Mouse (Mus musculus): ENCODE results near the gene S100g. TPM values are rescaled to one million over a fixed set of nuclear protein-coding genes. Genes with fewer than 3 reads are reported as not detected.
A peak's percentile ranks its signal among the peaks of the same experiment; 100 is the strongest.

Gene S100g
- not detected in 2 replicates for polyA plus RNA-seq (2012; rRNA removed)

DNA sequence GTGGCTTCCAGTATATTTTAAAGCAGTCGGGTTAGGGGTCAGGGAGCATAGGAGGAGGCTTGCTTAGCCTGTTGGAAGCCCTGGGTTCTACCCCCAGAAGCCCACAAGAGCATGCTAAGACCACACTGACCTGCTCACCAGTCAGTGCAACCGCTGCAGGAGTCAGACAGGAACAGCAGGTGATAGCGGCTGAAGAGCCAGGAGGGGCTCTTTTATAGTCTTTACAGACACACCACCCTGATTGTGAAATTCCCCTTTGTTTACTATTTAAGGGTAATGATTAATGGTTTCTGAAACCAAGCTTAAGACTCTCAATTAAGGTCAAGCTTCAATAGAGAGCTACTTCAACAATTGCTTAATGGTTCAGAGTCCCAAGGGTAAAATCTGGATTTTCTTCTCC is at the start of gene S100g:
S100g (minus strand) TSS at position 217 of the 400 bp plus-strand sequence.
- TF ChIP-seq POLR2A (IDR thresholded peaks at IDR 0.05; ENCODE audit: extremely low read depth, insufficient read depth, low read length) = no peak
- TF ChIP-seq CTCF (IDR thresholded peaks at IDR 0.05; ENCODE audit: extremely low read depth, insufficient read depth, low read length) = no peak

DNA sequence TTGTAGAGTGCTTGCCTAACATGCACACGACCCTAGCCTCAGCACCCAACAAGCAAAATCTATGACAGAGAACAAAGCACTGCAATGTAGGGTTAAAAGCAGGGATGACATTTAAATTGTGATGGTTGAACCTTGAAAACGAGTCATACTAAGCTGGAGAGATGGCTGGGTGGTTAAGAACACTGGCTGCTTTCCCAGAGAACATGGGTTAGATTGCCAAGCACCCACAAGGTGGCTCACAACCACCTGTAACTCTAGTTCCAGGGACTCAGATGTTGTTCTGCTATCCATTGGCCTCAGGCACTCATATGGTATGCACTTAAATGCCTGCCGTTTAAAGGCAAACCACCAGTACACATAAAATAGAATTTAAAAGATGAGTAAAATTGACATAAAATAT is 27.7 kb upstream of the S100g start:
- no peak overlapping the region for H3K27ac ChIP-seq (ENCODE audit: insufficient read depth, low read length)
- no peak overlapping the region for H3K4me3 ChIP-seq (ENCODE audit: insufficient read depth, low read length)
- TF ChIP-seq CTCF (IDR thresholded peaks at IDR 0.05; ENCODE audit: extremely low read depth, insufficient read depth, low read length) (no peak), POLR2A (IDR thresholded peaks at IDR 0.05; ENCODE audit: extremely low read depth, insufficient read depth, low read length) (no peak)
- H3K4me1 ChIP-seq (ENCODE audit: control insufficient read depth, insufficient read depth, low read length) = no peaks in the 10 kb centered on the region

More for the DNA sequence above, at the start of gene S100g:
- Histone ChIP-seq H3K4me3 (ENCODE audit: insufficient read depth, low read length) (no peak within 1 kb of the TSS), H3K27ac (ENCODE audit: insufficient read depth, low read length) (no peak within 1 kb of the TSS), H3K4me1 (ENCODE audit: control insufficient read depth, insufficient read depth, low read length) (no peaks in the 10 kb centered on the region)

DNA sequence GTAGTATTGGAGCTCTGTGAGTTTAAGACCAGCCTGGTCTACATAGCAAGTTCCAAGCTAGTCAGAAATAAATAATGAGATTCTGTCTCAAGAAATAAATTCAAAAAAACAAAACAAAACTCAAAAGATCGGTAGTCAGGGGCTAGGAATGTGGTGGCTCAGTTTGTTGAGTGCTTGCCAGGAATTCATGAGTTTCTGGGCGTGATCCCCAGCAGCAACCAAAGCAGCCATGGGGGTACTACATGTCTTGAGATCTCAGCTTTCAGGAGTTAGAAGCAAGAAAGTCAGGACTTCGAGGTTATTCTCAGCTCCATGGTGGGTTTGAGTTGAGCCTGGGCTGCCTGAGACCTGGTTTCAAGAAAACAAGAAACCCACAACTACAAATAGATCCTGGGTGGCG is 27.0 kb upstream of the S100g start:
- H3K4me3 ChIP-seq (ENCODE audit: insufficient read depth, low read length) = no peak overlapping the region
- TF ChIP-seq CTCF (IDR thresholded peaks at IDR 0.05; ENCODE audit: extremely low read depth, insufficient read depth, low read length) (no peak), POLR2A (IDR thresholded peaks at IDR 0.05; ENCODE audit: extremely low read depth, insufficient read depth, low read length) (no peak)

DNA sequence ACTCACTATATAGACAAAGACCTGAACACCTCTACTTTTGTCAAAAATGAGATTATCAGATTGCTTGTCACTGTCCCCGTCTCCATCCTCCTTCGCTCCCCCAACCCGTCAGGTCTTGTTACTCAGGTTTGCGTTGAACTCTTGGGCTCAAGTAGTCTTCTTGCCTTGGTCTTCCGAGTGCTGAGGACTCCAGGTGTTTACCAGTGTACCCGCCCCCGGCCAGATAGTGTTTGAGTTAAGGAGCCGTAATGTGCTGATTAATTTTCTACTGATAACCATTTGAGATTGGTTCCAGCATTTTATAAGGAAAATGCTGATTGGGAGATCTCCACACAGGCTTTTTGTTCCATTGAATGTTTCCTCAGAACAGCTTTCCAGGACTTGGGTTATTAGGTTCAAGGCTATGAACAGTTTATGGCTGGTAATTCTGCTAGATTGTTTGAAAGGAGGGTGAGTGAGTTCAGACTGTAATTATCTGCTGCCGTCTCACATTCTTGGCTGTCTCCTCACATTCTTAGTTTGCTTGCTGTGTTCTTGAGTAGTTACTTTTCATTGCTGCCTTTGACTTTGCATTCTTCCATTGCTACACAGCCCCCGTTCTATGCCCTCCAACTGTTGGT is 22.6 kb upstream of the S100g start:
- Histone ChIP-seq H3K4me1 (ENCODE audit: control insufficient read depth, insufficient read depth, low read length) (no peaks in the 10 kb centered on the region), H3K4me3 (ENCODE audit: insufficient read depth, low read length) (no peak overlapping the region), H3K27ac (ENCODE audit: insufficient read depth, low read length) (no peak overlapping the region)
- TF ChIP-seq CTCF (IDR thresholded peaks at IDR 0.05; ENCODE audit: extremely low read depth, insufficient read depth, low read length) (no peak), POLR2A (IDR thresholded peaks at IDR 0.05; ENCODE audit: extremely low read depth, insufficient read depth, low read length) (no peak)

More for the DNA sequence above, 27.0 kb upstream of the S100g start:
- Histone ChIP-seq H3K27ac (ENCODE audit: insufficient read depth, low read length) (no peak overlapping the region), H3K4me1 (ENCODE audit: control insufficient read depth, insufficient read depth, low read length) (no peaks in the 10 kb centered on the region)

DNA sequence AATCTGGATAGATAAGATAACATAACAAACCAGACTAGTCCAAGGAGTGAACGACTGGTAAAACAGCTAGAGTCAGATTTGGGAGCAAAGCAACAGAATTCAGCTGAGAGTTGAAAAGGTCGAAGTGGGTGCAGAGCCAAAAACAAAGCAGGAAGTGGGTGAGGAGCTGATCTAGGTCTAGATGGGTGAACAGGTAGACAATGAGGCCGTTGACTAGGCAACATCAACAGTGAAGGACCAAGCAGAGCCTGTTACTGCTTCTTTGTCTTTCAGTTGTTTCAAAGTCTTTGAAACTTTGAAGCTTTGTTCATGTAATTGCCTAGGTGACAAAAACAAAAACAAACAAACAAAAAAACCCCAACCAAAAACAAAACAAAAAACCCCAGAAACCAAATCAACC is 11.8 kb upstream of the S100g start:
- Histone ChIP-seq H3K4me1 (ENCODE audit: control insufficient read depth, insufficient read depth, low read length) (no peaks in the 10 kb centered on the region), H3K4me3 (ENCODE audit: insufficient read depth, low read length) (no peak overlapping the region), H3K27ac (ENCODE audit: insufficient read depth, low read length) (no peak overlapping the region)
- TF ChIP-seq CTCF (IDR thresholded peaks at IDR 0.05; ENCODE audit: extremely low read depth, insufficient read depth, low read length) (no peak), POLR2A (IDR thresholded peaks at IDR 0.05; ENCODE audit: extremely low read depth, insufficient read depth, low read length) (no peak)

DNA sequence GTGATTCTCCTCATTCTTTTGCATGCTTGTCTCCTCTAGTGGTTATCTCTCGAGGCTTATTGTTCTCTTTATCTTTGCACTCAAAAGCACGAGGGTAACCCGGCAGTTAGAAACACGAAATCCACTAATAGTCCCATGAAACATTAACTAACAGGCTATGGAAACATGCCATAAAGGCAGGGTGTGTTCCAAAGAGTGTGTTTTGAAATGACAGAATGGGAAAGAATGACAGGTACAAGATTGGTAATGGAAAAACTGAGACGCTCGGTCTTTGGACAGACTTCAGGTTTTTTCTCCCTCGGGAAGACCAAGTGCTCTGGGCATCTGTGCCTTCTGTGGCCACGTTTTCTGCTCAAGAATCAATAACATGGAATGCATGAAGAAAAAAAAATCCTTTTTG is 3.1 kb upstream of the S100g start:
- TF ChIP-seq POLR2A (IDR thresholded peaks at IDR 0.05; ENCODE audit: extremely low read depth, insufficient read depth, low read length) (no peak), CTCF (IDR thresholded peaks at IDR 0.05; ENCODE audit: extremely low read depth, insufficient read depth, low read length) (no peak)
- H3K4me1 ChIP-seq (ENCODE audit: control insufficient read depth, insufficient read depth, low read length) = no peaks in the 10 kb centered on the region
- no peak overlapping the region for H3K27ac ChIP-seq (ENCODE audit: insufficient read depth, low read length)
- H3K4me3 ChIP-seq (ENCODE audit: insufficient read depth, low read length) = no peak overlapping the region

DNA sequence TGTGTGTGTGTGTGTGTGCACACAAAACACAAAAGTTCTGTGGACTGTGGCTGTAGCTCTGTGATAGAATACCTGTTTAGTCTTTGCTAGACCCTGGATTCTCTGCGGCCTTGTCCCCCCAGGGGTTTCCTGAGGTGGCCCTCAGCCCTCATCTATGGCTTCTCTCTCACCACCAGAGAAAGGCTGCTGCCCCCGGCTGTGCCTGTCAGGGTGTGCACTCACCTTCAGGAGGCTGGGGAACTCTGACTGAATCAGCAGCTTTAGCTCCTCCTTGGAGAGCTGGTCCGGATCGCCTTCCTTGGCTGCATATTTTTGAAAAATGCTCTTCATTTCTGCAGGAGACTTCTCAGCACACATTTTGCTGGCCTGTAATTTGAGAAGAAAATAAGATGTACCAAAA is 559 bp downstream of the S100g start:
- TF ChIP-seq POLR2A (IDR thresholded peaks at IDR 0.05; ENCODE audit: extremely low read depth, insufficient read depth, low read length) (no peak), CTCF (IDR thresholded peaks at IDR 0.05; ENCODE audit: extremely low read depth, insufficient read depth, low read length) (no peak)
- Histone ChIP-seq H3K4me1 (ENCODE audit: control insufficient read depth, insufficient read depth, low read length) (no peaks in the 10 kb centered on the region), H3K27ac (ENCODE audit: insufficient read depth, low read length) (no peak overlapping the region), H3K4me3 (ENCODE audit: insufficient read depth, low read length) (no peak overlapping the region)

DNA sequence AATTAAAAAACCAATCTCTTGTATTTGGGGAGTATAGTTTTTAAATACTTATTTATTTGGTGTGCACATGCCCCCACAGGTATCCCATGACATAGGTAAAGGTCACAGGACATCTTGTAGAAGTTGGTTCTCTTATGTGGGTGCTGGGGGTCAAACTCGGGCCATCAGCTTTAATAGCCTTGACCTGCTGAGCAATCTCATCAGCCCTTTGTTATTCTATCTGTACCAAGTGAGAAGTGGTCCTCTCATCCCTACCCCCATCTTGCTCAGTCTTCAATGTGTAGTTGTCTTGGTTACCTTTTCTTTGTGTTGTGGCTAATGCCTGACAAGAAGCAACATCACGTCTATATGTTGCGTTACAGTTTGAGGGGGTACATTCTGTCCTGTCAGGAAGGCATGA is 6.5 kb downstream of the S100g start:
- H3K4me3 ChIP-seq (ENCODE audit: insufficient read depth, low read length) = no peak overlapping the region
- H3K27ac ChIP-seq (ENCODE audit: insufficient read depth, low read length) = no peak overlapping the region
- no peak for TF ChIP-seq CTCF (IDR thresholded peaks at IDR 0.05; ENCODE audit: extremely low read depth, insufficient read depth, low read length)
- no peak for TF ChIP-seq POLR2A (IDR thresholded peaks at IDR 0.05; ENCODE audit: extremely low read depth, insufficient read depth, low read length)
- H3K4me1 ChIP-seq (ENCODE audit: control insufficient read depth, insufficient read depth, low read length) = no peaks in the 10 kb centered on the region

DNA sequence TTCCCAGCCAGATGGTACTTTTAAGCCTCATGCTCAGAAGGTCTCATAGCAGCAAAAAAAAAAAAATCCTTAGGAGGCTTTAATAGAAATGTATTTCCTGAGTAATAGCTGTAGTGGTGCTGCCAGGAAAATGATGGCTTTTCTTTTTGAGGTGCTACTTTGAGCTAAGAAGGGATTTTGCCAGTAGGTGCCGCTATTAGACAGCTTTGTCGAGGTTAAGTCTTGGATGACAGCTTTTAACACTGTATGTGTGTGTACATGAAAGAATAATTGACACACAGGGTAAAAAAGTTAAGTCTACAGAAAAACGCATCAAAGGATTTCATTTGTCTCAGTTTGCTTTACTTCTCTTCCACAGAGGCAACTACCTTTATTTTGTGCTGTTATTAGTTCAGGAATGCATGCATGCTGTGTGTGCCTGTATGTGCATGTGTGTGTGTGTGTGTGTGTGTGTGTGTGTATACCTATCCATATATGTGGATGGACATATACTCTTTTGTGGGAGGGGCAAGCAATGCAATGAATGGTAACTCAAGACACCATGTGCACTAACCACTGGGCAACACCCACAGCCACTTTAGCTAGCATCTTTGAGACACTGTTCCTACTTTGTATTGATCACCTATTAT is 14.5 kb downstream of the S100g start:
- no peaks in the 10 kb centered on the region for H3K4me1 ChIP-seq (ENCODE audit: control insufficient read depth, insufficient read depth, low read length)
- peak; percentile 27; the same call in 1 of the 2 replicates for TF ChIP-seq CTCF (IDR thresholded peaks at IDR 0.05; ENCODE audit: extremely low read depth, insufficient read depth, low read length)
- no peak for TF ChIP-seq POLR2A (IDR thresholded peaks at IDR 0.05; ENCODE audit: extremely low read depth, insufficient read depth, low read length)
- no peak overlapping the region for H3K27ac ChIP-seq (ENCODE audit: insufficient read depth, low read length)
- H3K4me3 ChIP-seq (ENCODE audit: insufficient read depth, low read length) = no peak overlapping the region

DNA sequence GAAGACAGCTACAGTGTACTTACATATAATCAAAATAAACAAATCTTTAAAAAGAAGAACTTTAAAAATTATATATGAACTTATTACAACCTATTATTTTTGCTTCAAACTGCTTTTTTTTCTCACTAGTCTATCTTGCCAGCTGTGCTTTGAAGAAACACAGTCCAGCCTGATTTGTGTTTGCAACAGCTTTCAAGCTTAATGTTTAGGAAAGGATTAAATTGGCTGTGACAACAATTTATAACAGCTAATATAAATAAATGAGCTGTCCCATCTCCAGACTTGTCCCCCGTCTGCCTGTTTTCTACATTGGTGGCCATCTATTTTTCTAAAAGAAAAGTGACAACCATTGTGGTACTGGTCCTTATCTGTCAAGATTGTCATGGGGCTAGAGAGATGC is 22.4 kb downstream of the S100g start:
- TF ChIP-seq POLR2A (IDR thresholded peaks at IDR 0.05; ENCODE audit: extremely low read depth, insufficient read depth, low read length) = no peak
- no peak for TF ChIP-seq CTCF (IDR thresholded peaks at IDR 0.05; ENCODE audit: extremely low read depth, insufficient read depth, low read length)
- Histone ChIP-seq H3K27ac (ENCODE audit: insufficient read depth, low read length) (no peak overlapping the region), H3K4me3 (ENCODE audit: insufficient read depth, low read length) (no peak overlapping the region), H3K4me1 (ENCODE audit: control insufficient read depth, insufficient read depth, low read length) (no peaks in the 10 kb centered on the region)

Measured in cortical plate, adult 2 months (tissue).